Mouse (Mus musculus) kidney, postnatal 0 days (tissue): Measurements from ENCODE around the gene Emb. TPM values are rescaled to one million over a fixed set of nuclear protein-coding genes. Genes with fewer than 3 reads are reported as not detected.

Source experiments
- ATAC-seq: fragments of 200-750 bp; cut with Nextera tagmentation; replicated peaks from 2 replicates; pipeline ENCODE4 v1.8.0; 2017; ENCODE audit warnings: low read depth, moderate number of reproducible peaks, moderate TSS enrichment, moderate library complexity; ENCODE audit not compliant: low FRiP score
- DNase-seq: peaks from one replicate; pipeline ENCODE4 v3.0.0-alpha.2; 2016; ENCODE audit warnings: low spot score
- H3K27ac ChIP-seq: fragments of 300-500 bp; sonication (generic); 2 replicates; pipeline ENCODE4 v1.5.1; 2014; ENCODE audit warnings: mild to moderate bottlenecking
- H3K27me3 ChIP-seq: fragments of 300-500 bp; sonication (generic); 2 replicates; pipeline ENCODE4 v1.6.1; 2014; ENCODE audit warnings: low read length, mixed read lengths; ENCODE audit not compliant: insufficient read depth
- H3K36me3 ChIP-seq: fragments of 300-500 bp; sonication (generic); 2 replicates; pipeline ENCODE4 v1.6.1; 2014; ENCODE audit warnings: low read length, mixed read lengths; ENCODE audit not compliant: insufficient read depth
- H3K4me1 ChIP-seq: fragments of 300-500 bp; sonication (generic); replicated peaks from 2 replicates; pipeline ENCODE4 v1.6.1; 2014; ENCODE audit warnings: antibody characterized with exemption, low read length, mixed read lengths; ENCODE audit not compliant: insufficient read depth
- H3K4me2 ChIP-seq: fragments of 300-500 bp; sonication (generic); 2 replicates; pipeline ENCODE4 v1.6.1; 2014; ENCODE audit warnings: mild to moderate bottlenecking, low read length, moderate library complexity, mixed read lengths
- H3K4me3 ChIP-seq: fragments of 300-500 bp; sonication (generic); replicated peaks from 2 replicates; pipeline ENCODE4 v1.5.1; 2014; ENCODE audit warnings: low read depth, low read length
- H3K9ac ChIP-seq: fragments of 300-500 bp; sonication (generic); 2 replicates; pipeline ENCODE4 v1.6.1; 2014; ENCODE audit warnings: low read depth, low read length
- H3K9me3 ChIP-seq: fragments of 300-500 bp; sonication (generic); replicated peaks from 2 replicates; pipeline ENCODE4 v1.6.1; 2016; ENCODE audit warnings: low read length, inconsistent platforms, mixed read lengths
- CTCF ChIP-seq: IDR thresholded peaks from 2 replicates; pipeline ENCODE4 v1.5.1; 2016; ENCODE audit warnings: antibody characterized with exemption, low read depth, mild to moderate bottlenecking, moderate library complexity
- WGBS: fragments of 180-500 bp; shearing (Covaris S2); extraction: QIAGEN DNeasy Blood & Tissue Kit; methylation state at CpG from one replicate; pipeline ENCODE4 v1.1.7; 2014; 5-methylcytosine and 5-hydroxymethylcytosine counted together
- polyA plus RNA-seq: library from polyadenylated mRNA; unstranded; fragments of >200 nt; fragmentation: Nextera tagmentation; extraction: Ambion mirVana; gene quantifications from 2 replicates; pipeline ENCODE4 v1.2.1, GENCODE M21; 2015

The Emb gene
- polyA plus RNA-seq, 1 experiment from 2014 or later = 52.0 TPM

DNA sequence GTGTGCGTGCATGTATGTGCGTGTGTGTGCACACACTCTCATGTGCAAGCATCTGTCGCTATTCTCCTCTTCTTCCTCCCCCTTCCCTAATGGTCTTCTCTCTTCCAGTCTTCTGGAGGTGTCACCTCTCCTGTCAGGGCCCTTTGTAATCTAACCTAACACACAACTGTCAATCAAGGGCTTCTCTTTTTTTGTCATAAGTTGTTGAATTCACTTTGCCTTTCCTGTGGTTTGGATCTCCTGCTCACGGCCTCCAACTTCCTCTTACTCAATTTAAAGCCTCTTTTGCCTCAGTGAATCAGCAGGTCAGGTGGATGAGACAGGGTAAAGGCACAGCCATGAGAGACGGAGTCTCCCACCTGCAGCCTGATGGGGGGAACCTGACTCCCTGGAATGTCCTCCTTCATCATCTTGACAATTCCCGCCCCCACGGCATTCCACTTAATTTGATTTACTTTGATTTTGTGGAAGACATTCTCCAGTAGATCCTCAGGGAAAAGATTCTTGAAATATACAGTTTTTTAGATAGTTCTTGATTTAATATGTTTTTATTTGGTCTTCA lies 14.8 kb upstream of the Emb start:
- H3K4me2 ChIP-seq = no peak overlapping the region
- no peaks in the 10 kb centered on the region for H3K36me3 ChIP-seq
- no peak overlapping the region for H3K4me3 ChIP-seq
- no peak for TF ChIP-seq CTCF
- no peak overlapping the region for H3K9ac ChIP-seq
- H3K9me3 ChIP-seq = no peaks in the 10 kb centered on the region
- H3K27ac ChIP-seq = no peak overlapping the region
- ATAC-seq (0 out of 2 replicates have a peak, but pooled peaks have one; percentile 54), DNase-seq (peak; percentile 32)
- no peaks in the 10 kb centered on the region for H3K4me1 ChIP-seq
- WGBS = 46% methylated on average over 7 of the region's 7 CpGs
- no peaks in the 10 kb centered on the region for H3K27me3 ChIP-seq

- DNase-seq (no peak), ATAC-seq (no peak)
- Histone ChIP-seq H3K4me1 (no peaks in the 10 kb centered on the region), H3K4me2 (no peak overlapping the region), H3K4me3 (no peak overlapping the region), H3K9ac (no peak overlapping the region), H3K27ac (no peak overlapping the region), H3K36me3 (no peaks in the 10 kb centered on the region), H3K27me3 (no peaks in the 10 kb centered on the region), H3K9me3 (no peaks in the 10 kb centered on the region)
- no peak for TF ChIP-seq CTCF
- WGBS = 85% methylated on average over 13 of the region's 13 CpGs
Observed at GRCm38 (mm10) chr13:117195569-117196495, 12.5 kb upstream of the Emb start.

- no peak overlapping the region for H3K4me2 ChIP-seq
- no peak overlapping the region for H3K9ac ChIP-seq
- DNase-seq (no peak), ATAC-seq (no peak)
- no peak overlapping the region for H3K27ac ChIP-seq
- H3K27me3 ChIP-seq = no peaks in the 10 kb centered on the region
- TF ChIP-seq CTCF = no peak
- no peaks in the 10 kb centered on the region for H3K4me1 ChIP-seq
- 95% methylated on average over 2 of the region's 2 CpGs for WGBS
- no peaks in the 10 kb centered on the region for H3K36me3 ChIP-seq
- H3K9me3 ChIP-seq = no peaks in the 10 kb centered on the region
- H3K4me3 ChIP-seq = no peak overlapping the region
Observed at GRCm38 (mm10) chr13:117197666-117198065, 10.7 kb upstream of the Emb start.

GRCm38 (mm10) chr13:117198402-117199083 lies 9.8 kb upstream of the Emb start:
- ATAC-seq (no peak; the same call in 1 of the 2 replicates), DNase-seq (peak; percentile 63)
- Histone ChIP-seq H3K9me3 (no peaks in the 10 kb centered on the region), H3K4me1 (no peaks in the 10 kb centered on the region), H3K4me3 (no peak overlapping the region), H3K4me2 (no peak overlapping the region), H3K27me3 (no peaks in the 10 kb centered on the region), H3K27ac (no peak overlapping the region), H3K36me3 (no peaks in the 10 kb centered on the region), H3K9ac (no peak overlapping the region)
- 80% methylated on average over 7 of the region's 7 CpGs for WGBS
- TF ChIP-seq CTCF = peak; percentile 80

DNA sequence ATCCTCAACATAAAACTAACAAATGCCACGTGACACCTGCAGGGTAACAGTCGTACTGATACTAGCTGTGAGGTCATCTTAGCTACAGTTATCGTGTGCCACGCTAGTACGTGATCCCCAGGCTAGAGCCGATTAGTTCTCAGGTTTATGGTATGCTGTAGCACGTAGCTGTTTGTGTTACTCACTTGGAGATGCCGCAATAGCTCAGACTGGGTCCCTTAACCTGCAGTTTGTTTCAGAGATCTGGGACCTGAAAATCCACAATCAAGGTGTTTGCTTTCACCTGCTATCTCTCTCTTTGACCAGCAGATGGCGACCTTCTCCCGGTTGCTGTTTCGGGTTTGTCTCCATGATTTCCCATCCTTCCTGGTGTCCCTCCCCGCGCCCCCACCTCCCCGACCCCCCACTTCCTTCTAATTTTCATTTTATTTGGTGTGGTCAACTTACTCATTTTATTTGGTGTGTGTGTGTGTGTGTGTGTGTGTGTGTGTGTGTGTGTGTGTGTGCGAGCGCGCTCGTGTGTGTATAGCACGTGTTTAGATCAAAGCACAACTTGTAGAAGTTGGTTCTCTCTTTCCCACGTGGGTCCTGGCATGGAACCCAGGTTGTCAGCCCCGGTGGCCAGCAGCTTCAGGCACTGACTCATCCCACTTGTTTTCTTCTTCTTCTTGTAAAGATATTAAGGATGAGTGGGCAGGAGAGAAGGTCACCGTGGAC lies 5.4 kb upstream of the Emb start:
- Histone ChIP-seq H3K9ac (no peak overlapping the region), H3K9me3 (no peaks in the 10 kb centered on the region), H3K36me3 (no peaks in the 10 kb centered on the region), H3K27me3 (no peaks in the 10 kb centered on the region), H3K27ac (no peak overlapping the region), H3K4me3 (no peak overlapping the region), H3K4me1 (no peaks in the 10 kb centered on the region), H3K4me2 (no peak overlapping the region)
- TF ChIP-seq CTCF = peak; percentile 76
- DNase-seq (peak; percentile 35), ATAC-seq (peak; percentile 36)
- 41% methylated on average over 22 of the region's 22 CpGs for WGBS

- DNase-seq (no peak), ATAC-seq (no peak)
- WGBS = 88% methylated on average over 7 of the region's 7 CpGs
- Histone ChIP-seq H3K4me1 (no peaks in the 10 kb centered on the region), H3K9ac (no peak overlapping the region), H3K27me3 (no peaks in the 10 kb centered on the region), H3K9me3 (no peaks in the 10 kb centered on the region), H3K4me3 (no peak overlapping the region), H3K4me2 (no peak overlapping the region), H3K27ac (no peak overlapping the region), H3K36me3 (no peaks in the 10 kb centered on the region)
- TF ChIP-seq CTCF = no peak
Observed at GRCm38 (mm10) chr13:117204685-117205084, 3.7 kb upstream of the Emb start.
